Mouse (Mus musculus) liver, adult 2 months (tissue): Measurements from ENCODE around the gene B4galt2. TPM values are rescaled to one million over a fixed set of nuclear protein-coding genes. Genes with fewer than 3 reads are reported as not detected.

ENCODE experiments used
- DNase-seq: peaks from one replicate; pipeline ENCODE4 v3.0.0-alpha.2; 2011; ENCODE audit warnings: low read depth, low spot score; ENCODE audit errors: extremely low read depth
- H3K27ac ChIP-seq: fragments of 200-500 bp; replicated peaks from 2 replicates; pipeline ENCODE4 v1.5.1; 2012; ENCODE audit warnings: low read depth, mild to moderate bottlenecking, control low read depth, inconsistent platforms, low read length; ENCODE audit not compliant: insufficient read depth
- H3K27me3 ChIP-seq: fragments of 200-500 bp; 2 replicates; pipeline ENCODE4 v1.6.1; 2012; ENCODE audit warnings: mild to moderate bottlenecking, moderate library complexity, low read length, inconsistent platforms; ENCODE audit not compliant: control insufficient read depth, insufficient read depth
- H3K36me3 ChIP-seq: fragments of 200-500 bp; 2 replicates; pipeline ENCODE4 v1.6.1; 2012; ENCODE audit warnings: low read length, inconsistent platforms; ENCODE audit not compliant: control insufficient read depth, insufficient read depth
- H3K4me1 ChIP-seq: fragments of 200-500 bp; 2 replicates; pipeline ENCODE4 v1.6.1; 2011; ENCODE audit warnings: low read length; ENCODE audit not compliant: control insufficient read depth, insufficient read depth
- H3K4me3 ChIP-seq: fragments of 200-500 bp; 2 replicates; pipeline ENCODE4 v1.5.1; 2011; ENCODE audit warnings: low read depth, mild to moderate bottlenecking, control low read depth, low read length, moderate library complexity; ENCODE audit not compliant: insufficient read depth
- H3K79me2 ChIP-seq: fragments of 200-500 bp; 2 replicates; pipeline ENCODE4 v1.6.1; 2012; ENCODE audit warnings: inconsistent platforms, mild to moderate bottlenecking, low read length, moderate library complexity; ENCODE audit not compliant: control insufficient read depth, insufficient read depth
- H3K9ac ChIP-seq: fragments of 200-500 bp; 2 replicates; pipeline ENCODE4 v1.6.1; 2012; ENCODE audit warnings: low read depth, mild to moderate bottlenecking, control low read depth, inconsistent platforms, low read length
- CTCF ChIP-seq: fragments of 200-500 bp; IDR thresholded peaks from 2 replicates; pipeline ENCODE4 v1.5.1; 2011; ENCODE audit warnings: low read depth, low read length, control low read depth
- POLR2A ChIP-seq: fragments of 200-500 bp; IDR thresholded peaks from 2 replicates; pipeline ENCODE4 v1.6.1; 2011; ENCODE audit warnings: low read length, control low read depth; ENCODE audit not compliant: insufficient read depth; ENCODE audit errors: extremely low read depth
- WGBS: fragments of 180-500 bp; shearing (Covaris S2); methylation state at CpG from one replicate; pipeline ENCODE4 v1.1.7; 2018; 5-methylcytosine and 5-hydroxymethylcytosine counted together
- polyA plus RNA-seq: library from polyadenylated mRNA; depleted of rRNA; stranded (reverse); fragments of >200 nt; gene quantifications from 2 replicates; pipeline ENCODE4 v1.2.3, GENCODE M21; 2012
- total RNA-seq: library from RNA; depleted of rRNA; stranded (reverse); fragments of >200 nt; gene quantifications from 2 replicates; pipeline ENCODE4 v1.2.3, GENCODE M21; 2014

B4galt2 gene
- total and polyA plus RNA-seq, 2 experiments: 0.18 to 0.80 TPM

GRCm38 (mm10) chr4:117904094-117904493 lies 20.8 kb upstream of the B4galt2 start:
- TF ChIP-seq POLR2A: no peak
- TF ChIP-seq CTCF: no peak
- Histone ChIP-seq H3K4me3 (no peak overlapping the region), H3K27ac (no peak overlapping the region), H3K4me1 (no peaks in the 10 kb centered on the region), H3K36me3 (peaks cover 19% of the 10 kb centered on the region), H3K9ac (no peak overlapping the region), H3K79me2 (no peaks in the 10 kb centered on the region), H3K27me3 (no peaks in the 10 kb centered on the region)
- WGBS: 95% methylated on average over 10 of the region's 10 CpGs
- no peak for DNase-seq

GRCm38 (mm10) chr4:117898111-117898510 lies 14.8 kb upstream of the B4galt2 start:
- Histone ChIP-seq H3K36me3 (peaks cover 19% of the 10 kb centered on the region), H3K4me3 (no peak overlapping the region), H3K27me3 (no peaks in the 10 kb centered on the region), H3K4me1 (no peaks in the 10 kb centered on the region), H3K9ac (no peak overlapping the region), H3K27ac (no peak overlapping the region), H3K79me2 (no peaks in the 10 kb centered on the region)
- no peak for DNase-seq
- 62% methylated on average over 3 of the region's 3 CpGs for WGBS
- no peak for TF ChIP-seq POLR2A
- TF ChIP-seq CTCF: no peak

GRCm38 (mm10) chr4:117896031-117896430 lies 12.7 kb upstream of the B4galt2 start:
- WGBS: 94% methylated on average over 6 of the region's 6 CpGs
- no peak overlapping the region for H3K4me3 ChIP-seq
- DNase-seq: no peak
- H3K9ac ChIP-seq: no peak overlapping the region
- no peaks in the 10 kb centered on the region for H3K27me3 ChIP-seq
- no peak overlapping the region for H3K27ac ChIP-seq
- H3K79me2 ChIP-seq: no peaks in the 10 kb centered on the region
- peaks cover 4% of the 10 kb centered on the region; the same call in 1 of the 2 replicates for H3K4me1 ChIP-seq
- TF ChIP-seq POLR2A: no peak
- TF ChIP-seq CTCF: no peak
- peaks cover 11% of the 10 kb centered on the region; the same call in 1 of the 2 replicates for H3K36me3 ChIP-seq

DNA sequence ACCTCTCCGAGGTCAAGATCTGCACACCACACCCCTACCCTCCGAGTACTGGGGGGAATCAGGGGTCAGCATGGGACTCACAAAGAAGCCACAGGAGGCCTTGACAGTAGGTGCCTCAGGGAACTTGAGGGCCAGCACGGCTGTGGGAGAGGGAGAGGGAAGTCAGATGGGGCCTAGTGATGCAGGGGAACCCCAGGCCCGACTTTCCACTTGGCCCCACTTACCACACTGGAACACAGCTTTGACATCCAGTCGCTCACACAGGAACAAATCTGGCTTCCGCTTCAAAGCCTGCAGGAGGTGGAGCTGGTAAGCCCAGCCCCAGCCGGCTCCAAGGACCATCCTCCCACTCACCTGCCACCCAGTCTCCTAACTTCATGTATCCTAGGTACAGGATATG lies 12.1 kb upstream of the B4galt2 start:
- Histone ChIP-seq H3K27me3 (no peaks in the 10 kb centered on the region), H3K27ac (no peak overlapping the region), H3K4me3 (no peak overlapping the region), H3K79me2 (no peaks in the 10 kb centered on the region), H3K4me1 (peaks cover 4% of the 10 kb centered on the region; the same call in 1 of the 2 replicates), H3K9ac (no peak overlapping the region), H3K36me3 (peaks cover 9% of the 10 kb centered on the region; the same call in 1 of the 2 replicates)
- TF ChIP-seq CTCF: no peak
- no peak for DNase-seq
- 86% methylated on average over 7 of the region's 7 CpGs for WGBS

GRCm38 (mm10) chr4:117894601-117895000 lies 11.3 kb upstream of the B4galt2 start:
- TF ChIP-seq POLR2A (no peak), CTCF (no peak)
- Histone ChIP-seq H3K27me3 (no peaks in the 10 kb centered on the region), H3K27ac (no peak overlapping the region), H3K4me3 (no peak overlapping the region), H3K79me2 (no peaks in the 10 kb centered on the region), H3K36me3 (peaks cover 2% of the 10 kb centered on the region; the same call in 1 of the 2 replicates), H3K9ac (no peak overlapping the region), H3K4me1 (peaks cover 4% of the 10 kb centered on the region; the same call in 1 of the 2 replicates)
- WGBS: 88% methylated on average over 8 of the region's 8 CpGs
- DNase-seq: no peak

DNA sequence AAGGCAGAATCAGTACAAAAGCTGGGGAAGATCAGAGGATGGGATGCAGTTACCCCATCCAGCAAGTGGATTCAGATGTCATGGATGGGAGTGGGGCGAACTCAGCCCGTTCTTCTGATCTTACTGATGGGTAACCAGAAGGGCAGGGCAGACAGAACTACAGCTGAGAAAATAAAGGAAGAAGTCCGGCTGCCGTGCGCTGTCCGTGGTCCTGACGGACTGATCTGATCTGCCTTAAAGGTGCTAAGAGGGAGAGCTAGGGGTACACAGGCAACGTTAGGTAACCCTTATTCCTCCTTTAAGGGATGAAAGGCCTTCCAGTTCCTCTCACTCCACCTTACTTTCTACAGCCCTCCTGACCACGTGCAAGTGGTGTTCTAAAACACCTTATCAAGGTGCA lies 10.1 kb upstream of the B4galt2 start:
- 24% methylated on average over 9 of the region's 9 CpGs for WGBS
- Histone ChIP-seq H3K27me3 (no peaks in the 10 kb centered on the region), H3K79me2 (no peaks in the 10 kb centered on the region), H3K9ac (no peak overlapping the region), H3K36me3 (no peaks in the 10 kb centered on the region), H3K4me1 (peaks cover 4% of the 10 kb centered on the region; the same call in 1 of the 2 replicates), H3K27ac (no peak overlapping the region), H3K4me3 (no peak overlapping the region)
- TF ChIP-seq POLR2A (no peak), CTCF (no peak)
- peak; percentile 24 for DNase-seq
